Mouse (Mus musculus): ENCODE measurements around the gene Cacna1d. TPM values are rescaled to one million over a fixed set of nuclear protein-coding genes. Genes with fewer than 3 reads are reported as not detected.
A peak's percentile ranks its signal among the peaks of the same experiment; 100 is the strongest.

The Cacna1d gene
- polyA plus RNA-seq, 1 experiment from 2014 or later, result 9.5 TPM

GRCm38 (mm10) chr14:30419046-30419445 lies 72.2 kb downstream of the Cacna1d start:
- no peak overlapping the region for H3K27ac ChIP-seq (ENCODE audit: low read depth, low read length)

GRCm38 (mm10) chr14:30415830-30416229 lies 75.4 kb downstream of the Cacna1d start:
- no peak for ATAC-seq
- Histone ChIP-seq H3K4me1 (ENCODE audit: control insufficient read depth, insufficient read depth, low read depth, low read length) (no peaks in the 10 kb centered on the region), H3K36me3 (ENCODE audit: control insufficient read depth, insufficient read depth, low read length) (no peaks in the 10 kb centered on the region), H3K4me2 (ENCODE audit: low read length) (no peak overlapping the region), H3K9ac (ENCODE audit: low read depth, low read length) (no peak overlapping the region), H3K4me3 (ENCODE audit: low read length) (no peak overlapping the region), H3K27me3 (replicated peaks; ENCODE audit: control insufficient read depth, insufficient read depth, low read length) (no peaks in the 10 kb centered on the region), H3K27ac (ENCODE audit: low read depth, low read length) (no peak overlapping the region), H3K9me3 (ENCODE audit: control insufficient read depth, low read length) (no peaks in the 10 kb centered on the region)
- WGBS, result 71% methylated on average over 5 of the region's 5 CpGs

More at GRCm38 (mm10) chr14:30419046-30419445, 72.2 kb downstream of the Cacna1d start:
- H3K4me3 ChIP-seq (ENCODE audit: low read length), result no peak overlapping the region
- H3K4me1 ChIP-seq (ENCODE audit: control insufficient read depth, insufficient read depth, low read depth, low read length), result no peaks in the 10 kb centered on the region
- ATAC-seq, result no peak
- H3K27me3 ChIP-seq (replicated peaks; ENCODE audit: control insufficient read depth, insufficient read depth, low read length), result no peaks in the 10 kb centered on the region
- no peaks in the 10 kb centered on the region for H3K36me3 ChIP-seq (ENCODE audit: control insufficient read depth, insufficient read depth, low read length)
- H3K9ac ChIP-seq (ENCODE audit: low read depth, low read length), result no peak overlapping the region
- 61% methylated on average over 6 of the region's 6 CpGs for WGBS
- H3K4me2 ChIP-seq (ENCODE audit: low read length), result 0 out of 2 replicates have a peak overlapping the region, but pooled peaks have one; percentile 6
- H3K9me3 ChIP-seq (ENCODE audit: control insufficient read depth, low read length), result no peaks in the 10 kb centered on the region

- ATAC-seq, result no peak
- no peak overlapping the region for H3K4me3 ChIP-seq (ENCODE audit: low read length)
Observed at GRCm38 (mm10) chr14:30414131-30414530, 77.1 kb downstream of the Cacna1d start.

GRCm38 (mm10) chr14:30409331-30409730 lies 81.9 kb downstream of the Cacna1d start:
- WGBS, result 79% methylated on average over 4 of the region's 4 CpGs
- Histone ChIP-seq H3K4me2 (ENCODE audit: low read length) (no peak overlapping the region), H3K4me3 (ENCODE audit: low read length) (no peak overlapping the region), H3K27ac (ENCODE audit: low read depth, low read length) (no peak overlapping the region), H3K4me1 (ENCODE audit: control insufficient read depth, insufficient read depth, low read depth, low read length) (no peaks in the 10 kb centered on the region), H3K9me3 (ENCODE audit: control insufficient read depth, low read length) (no peaks in the 10 kb centered on the region), H3K9ac (ENCODE audit: low read depth, low read length) (no peak overlapping the region), H3K27me3 (replicated peaks; ENCODE audit: control insufficient read depth, insufficient read depth, low read length) (no peaks in the 10 kb centered on the region), H3K36me3 (ENCODE audit: control insufficient read depth, insufficient read depth, low read length) (no peaks in the 10 kb centered on the region)
- no peak for ATAC-seq

More at GRCm38 (mm10) chr14:30414131-30414530, 77.1 kb downstream of the Cacna1d start:
- Histone ChIP-seq H3K27me3 (replicated peaks; ENCODE audit: control insufficient read depth, insufficient read depth, low read length) (no peaks in the 10 kb centered on the region), H3K9me3 (ENCODE audit: control insufficient read depth, low read length) (no peaks in the 10 kb centered on the region), H3K4me2 (ENCODE audit: low read length) (no peak overlapping the region), H3K9ac (ENCODE audit: low read depth, low read length) (no peak overlapping the region), H3K27ac (ENCODE audit: low read depth, low read length) (no peak overlapping the region), H3K4me1 (ENCODE audit: control insufficient read depth, insufficient read depth, low read depth, low read length) (no peaks in the 10 kb centered on the region), H3K36me3 (ENCODE audit: control insufficient read depth, insufficient read depth, low read length) (no peaks in the 10 kb centered on the region)
- WGBS, result 68% methylated on average over 2 of the region's 2 CpGs

- Histone ChIP-seq H3K4me2 (ENCODE audit: low read length) (no peak overlapping the region), H3K9me3 (ENCODE audit: control insufficient read depth, low read length) (no peaks in the 10 kb centered on the region), H3K9ac (ENCODE audit: low read depth, low read length) (no peak overlapping the region), H3K4me1 (ENCODE audit: control insufficient read depth, insufficient read depth, low read depth, low read length) (no peaks in the 10 kb centered on the region), H3K27ac (ENCODE audit: low read depth, low read length) (no peak overlapping the region), H3K27me3 (replicated peaks; ENCODE audit: control insufficient read depth, insufficient read depth, low read length) (no peaks in the 10 kb centered on the region), H3K4me3 (ENCODE audit: low read length) (no peak overlapping the region), H3K36me3 (ENCODE audit: control insufficient read depth, insufficient read depth, low read length) (no peaks in the 10 kb centered on the region)
- 90% methylated on average over 8 of the region's 8 CpGs for WGBS
- ATAC-seq, result no peak
Observed at GRCm38 (mm10) chr14:30405456-30406225, 85.6 kb downstream of the Cacna1d start.

GRCm38 (mm10) chr14:30378306-30378705 lies 112.9 kb downstream of the Cacna1d start:
- ATAC-seq, result no peak
- WGBS, result 68% methylated on average over 1 of the region's 1 CpGs
- H3K9ac ChIP-seq (ENCODE audit: low read depth, low read length), result no peak overlapping the region

GRCm38 (mm10) chr14:30372878-30373277 lies 118.4 kb downstream of the Cacna1d start:
- Histone ChIP-seq H3K9me3 (ENCODE audit: control insufficient read depth, low read length) (peaks cover 2% of the 10 kb centered on the region; the same call in 1 of the 2 replicates), H3K4me2 (ENCODE audit: low read length) (no peak overlapping the region), H3K27ac (ENCODE audit: low read depth, low read length) (no peak overlapping the region), H3K4me3 (ENCODE audit: low read length) (no peak overlapping the region), H3K27me3 (replicated peaks; ENCODE audit: control insufficient read depth, insufficient read depth, low read length) (no peaks in the 10 kb centered on the region), H3K4me1 (ENCODE audit: control insufficient read depth, insufficient read depth, low read depth, low read length) (no peaks in the 10 kb centered on the region), H3K9ac (ENCODE audit: low read depth, low read length) (no peak overlapping the region), H3K36me3 (ENCODE audit: control insufficient read depth, insufficient read depth, low read length) (no peaks in the 10 kb centered on the region)
- ATAC-seq, result no peak
- 40% methylated on average over 1 of the region's 1 CpGs for WGBS

More at GRCm38 (mm10) chr14:30378306-30378705, 112.9 kb downstream of the Cacna1d start:
- Histone ChIP-seq H3K27ac (ENCODE audit: low read depth, low read length) (no peak overlapping the region), H3K36me3 (ENCODE audit: control insufficient read depth, insufficient read depth, low read length) (no peaks in the 10 kb centered on the region), H3K9me3 (ENCODE audit: control insufficient read depth, low read length) (peaks cover 2% of the 10 kb centered on the region; the same call in 1 of the 2 replicates), H3K27me3 (replicated peaks; ENCODE audit: control insufficient read depth, insufficient read depth, low read length) (no peaks in the 10 kb centered on the region), H3K4me2 (ENCODE audit: low read length) (no peak overlapping the region), H3K4me1 (ENCODE audit: control insufficient read depth, insufficient read depth, low read depth, low read length) (no peaks in the 10 kb centered on the region), H3K4me3 (ENCODE audit: low read length) (no peak overlapping the region)

- no peak overlapping the region for H3K4me3 ChIP-seq (ENCODE audit: low read length)
- WGBS, result 77% methylated on average over 2 of the region's 2 CpGs
- no peaks in the 10 kb centered on the region for H3K4me1 ChIP-seq (ENCODE audit: control insufficient read depth, insufficient read depth, low read depth, low read length)
- H3K9ac ChIP-seq (ENCODE audit: low read depth, low read length), result no peak overlapping the region
- peaks cover 2% of the 10 kb centered on the region; the same call in 1 of the 2 replicates for H3K9me3 ChIP-seq (ENCODE audit: control insufficient read depth, low read length)
- H3K4me2 ChIP-seq (ENCODE audit: low read length), result no peak overlapping the region
- no peaks in the 10 kb centered on the region for H3K36me3 ChIP-seq (ENCODE audit: control insufficient read depth, insufficient read depth, low read length)
- H3K27ac ChIP-seq (ENCODE audit: low read depth, low read length), result no peak overlapping the region
- no peaks in the 10 kb centered on the region for H3K27me3 ChIP-seq (replicated peaks; ENCODE audit: control insufficient read depth, insufficient read depth, low read length)
- ATAC-seq, result no peak
Observed at GRCm38 (mm10) chr14:30371070-30371469, 120.2 kb downstream of the Cacna1d start.

- no peak for ATAC-seq
- WGBS, result 85% methylated on average over 4 of the region's 4 CpGs
- Histone ChIP-seq H3K27me3 (replicated peaks; ENCODE audit: control insufficient read depth, insufficient read depth, low read length) (no peaks in the 10 kb centered on the region), H3K27ac (ENCODE audit: low read depth, low read length) (no peak overlapping the region), H3K4me1 (ENCODE audit: control insufficient read depth, insufficient read depth, low read depth, low read length) (no peaks in the 10 kb centered on the region), H3K36me3 (ENCODE audit: control insufficient read depth, insufficient read depth, low read length) (no peaks in the 10 kb centered on the region), H3K4me3 (ENCODE audit: low read length) (no peak overlapping the region), H3K9ac (ENCODE audit: low read depth, low read length) (no peak overlapping the region), H3K9me3 (ENCODE audit: control insufficient read depth, low read length) (no peaks in the 10 kb centered on the region), H3K4me2 (ENCODE audit: low read length) (no peak overlapping the region)
Observed at GRCm38 (mm10) chr14:30367074-30367473, 124.2 kb downstream of the Cacna1d start.
